Mouse (Mus musculus) lung, postnatal 0 days (tissue): Measurements from ENCODE around the gene Nup214.

Source experiments
- CTCF ChIP-seq: IDR thresholded peaks from 2 replicates; pipeline ENCODE4 v1.5.1; 2016; ENCODE audit warnings: antibody characterized with exemption, mild to moderate bottlenecking
- EP300 ChIP-seq: IDR thresholded peaks from 2 replicates; pipeline ENCODE4 v1.6.1; 2016; ENCODE audit warnings: antibody characterized with exemption, mild to moderate bottlenecking, control low read depth

DNA sequence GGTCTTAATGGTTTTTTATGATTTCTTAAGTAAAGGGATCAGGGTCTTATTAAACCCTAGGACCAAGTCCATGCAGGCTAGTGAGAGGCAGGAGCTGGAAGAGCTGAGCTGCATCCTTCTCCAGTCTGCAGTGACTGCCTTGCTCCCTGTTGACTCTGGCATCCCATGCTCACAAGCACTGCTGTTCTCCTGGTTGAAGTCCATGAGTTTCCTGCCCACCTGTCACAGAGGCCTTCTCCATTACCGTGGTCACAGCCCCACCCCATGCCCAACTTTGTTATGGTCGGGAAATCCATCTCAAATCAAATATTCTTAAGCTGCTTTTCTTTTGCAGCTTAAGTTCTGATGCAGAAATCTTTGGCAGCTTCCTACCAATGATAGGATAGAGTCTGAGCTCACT is 66.9 kb downstream of the Nup214 start:
- TF ChIP-seq CTCF (no peak), EP300 (no peak)
